Mouse (Mus musculus) neural tube, embryonic 14.5 days (tissue): ENCODE data around the gene Pigl. TPM values are rescaled to one million over a fixed set of nuclear protein-coding genes. Genes with fewer than 3 reads are reported as not detected.

Experiments used
- ATAC-seq: fragments of 200-750 bp; cut with Nextera tagmentation; 2 replicates; pipeline ENCODE4 v1.8.0; 2017; ENCODE audit warnings: low read depth, mild to moderate bottlenecking, moderate TSS enrichment, moderate library complexity
- H3K27ac ChIP-seq: fragments of 300-500 bp; sonication (generic); 2 replicates; pipeline ENCODE4 v1.5.1; 2014; ENCODE audit warnings: low read depth, mild to moderate bottlenecking, control low read depth, low read length, moderate library complexity, mixed read lengths
- H3K27me3 ChIP-seq: fragments of 300-500 bp; sonication (generic); 2 replicates; pipeline ENCODE4 v1.6.1; 2014; ENCODE audit warnings: low read length; ENCODE audit not compliant: control insufficient read depth, insufficient read depth
- H3K36me3 ChIP-seq: fragments of 300-500 bp; sonication (generic); 2 replicates; pipeline ENCODE4 v1.6.1; 2014; ENCODE audit warnings: low read length, mixed read lengths; ENCODE audit not compliant: control insufficient read depth, insufficient read depth
- H3K4me1 ChIP-seq: fragments of 300-500 bp; sonication (generic); 2 replicates; pipeline ENCODE4 v1.6.1; 2014; ENCODE audit warnings: low read length; ENCODE audit not compliant: control insufficient read depth, insufficient read depth
- H3K4me2 ChIP-seq: fragments of 300-500 bp; sonication (generic); 2 replicates; pipeline ENCODE4 v1.6.1; 2014; ENCODE audit warnings: mild to moderate bottlenecking, low read depth, low read length, control low read depth
- H3K4me3 ChIP-seq: fragments of 300-500 bp; sonication (generic); 2 replicates; pipeline ENCODE4 v1.5.1; 2014; ENCODE audit warnings: low read depth, low read length, control low read depth, mixed read lengths
- H3K9ac ChIP-seq: fragments of 300-500 bp; sonication (generic); replicated peaks from 2 replicates; pipeline ENCODE4 v1.6.1; 2014; ENCODE audit warnings: low read depth, mild to moderate bottlenecking, control low read depth, low read length, mixed read lengths
- H3K9me3 ChIP-seq: fragments of 300-500 bp; sonication (generic); 2 replicates; pipeline ENCODE4 v1.6.1; 2016; ENCODE audit warnings: low read length; ENCODE audit not compliant: control insufficient read depth
- WGBS: fragments of 180-500 bp; shearing (Covaris S2); extraction: QIAGEN DNeasy Blood & Tissue Kit; methylation state at CpG from one replicate; pipeline ENCODE4 v1.1.7; 2014; 5-methylcytosine and 5-hydroxymethylcytosine counted together
- polyA plus RNA-seq: library from polyadenylated mRNA; unstranded; fragments of >200 nt; fragmentation: Nextera tagmentation; extraction: Ambion mirVana; gene quantifications from 2 replicates; pipeline ENCODE4 v1.2.1, GENCODE M21; 2014

Gene Pigl
- 10.1 and 10.4 TPM in 2 replicates for polyA plus RNA-seq

- Histone ChIP-seq H3K4me1 (peaks cover 14% of the 10 kb centered on the region), H3K4me2 (peak within 1 kb of the TSS; percentile 90), H3K9me3 (no peaks in the 10 kb centered on the region), H3K4me3 (peak within 1 kb of the TSS; percentile 99), H3K9ac (peak within 1 kb of the TSS; percentile 96), H3K27me3 (peaks cover 2% of the 10 kb centered on the region; the same call in 1 of the 2 replicates), H3K27ac (peak within 1 kb of the TSS; percentile 97), H3K36me3 (no peaks in the 10 kb centered on the region)
- ATAC-seq: peak; percentile 45
- WGBS: 0% methylated on average over 33 of the region's 33 CpGs
These were observed at the start of gene Pigl, which contains the start of gene Ncor1 for GRCm38 (mm10) chr11:62458276-62458724. Pigl (plus strand) TSS chr11:62458460. Ncor1 (minus strand) TSS chr11:62458541.

DNA sequence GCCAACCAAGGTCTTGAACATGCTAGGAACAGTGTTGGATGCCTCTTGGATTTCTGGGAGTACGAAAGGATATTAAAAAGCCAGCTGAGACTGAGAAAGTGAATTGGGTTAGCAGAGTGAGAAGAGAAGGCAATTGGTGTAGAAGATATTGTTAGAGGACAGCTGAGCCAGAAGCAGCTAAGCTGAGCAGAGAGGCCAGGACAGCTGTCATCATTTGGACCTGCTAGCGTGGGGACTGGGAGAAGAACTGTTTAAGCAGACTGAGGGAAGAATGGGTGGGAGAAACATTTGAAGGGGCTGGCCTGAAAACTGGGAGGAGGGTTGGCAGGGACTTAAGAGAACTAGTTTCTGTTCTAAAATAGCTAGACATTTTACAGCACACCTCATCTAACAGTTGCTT is 49.4 kb upstream of the Pigl start:
- no peaks in the 10 kb centered on the region for H3K27me3 ChIP-seq
- H3K9me3 ChIP-seq: no peaks in the 10 kb centered on the region
- WGBS: 93% methylated on average over 2 of the region's 2 CpGs
- H3K4me2 ChIP-seq: no peak overlapping the region
- no peak overlapping the region for H3K9ac ChIP-seq
- no peaks in the 10 kb centered on the region for H3K4me1 ChIP-seq
- no peak for ATAC-seq
- no peak overlapping the region for H3K4me3 ChIP-seq
- H3K27ac ChIP-seq: no peak overlapping the region
- H3K36me3 ChIP-seq: peaks cover 3% of the 10 kb centered on the region

- Histone ChIP-seq H3K9me3 (no peaks in the 10 kb centered on the region), H3K4me1 (no peaks in the 10 kb centered on the region), H3K27me3 (no peaks in the 10 kb centered on the region), H3K4me2 (no peak overlapping the region), H3K4me3 (no peak overlapping the region), H3K9ac (no peak overlapping the region), H3K36me3 (peaks cover 3% of the 10 kb centered on the region), H3K27ac (no peak overlapping the region)
- WGBS: 96% methylated on average over 1 of the region's 1 CpGs
- no peak for ATAC-seq
These were observed 48.6 kb upstream of the Pigl start for GRCm38 (mm10) chr11:62409611-62410010.

DNA sequence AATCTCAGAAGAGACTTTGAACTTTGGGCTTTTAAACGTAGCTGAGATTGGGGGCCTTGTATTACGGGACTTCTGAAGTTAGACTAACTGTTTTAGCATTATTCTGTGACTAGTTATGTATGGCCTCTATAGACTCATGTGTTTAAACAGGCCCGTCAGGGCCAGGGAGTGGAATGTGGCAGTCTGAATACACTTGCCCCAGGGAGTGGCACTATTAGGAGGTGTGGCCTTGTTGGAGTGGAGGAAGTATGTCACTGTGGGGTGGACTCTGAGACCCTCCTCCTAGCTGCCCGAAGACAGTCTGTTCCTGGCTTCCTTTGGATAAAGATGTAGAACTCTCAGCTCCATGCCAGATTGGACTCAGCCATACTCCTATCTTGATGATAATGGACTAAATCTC is 43.2 kb upstream of the Pigl start:
- no peaks in the 10 kb centered on the region for H3K4me1 ChIP-seq
- H3K27ac ChIP-seq: no peak overlapping the region
- ATAC-seq: no peak
- H3K4me3 ChIP-seq: no peak overlapping the region
- H3K36me3 ChIP-seq: peaks cover 7% of the 10 kb centered on the region
- no peak overlapping the region for H3K9ac ChIP-seq
- WGBS: 93% methylated on average over 4 of the region's 4 CpGs
- no peaks in the 10 kb centered on the region for H3K27me3 ChIP-seq
- H3K4me2 ChIP-seq: no peak overlapping the region
- H3K9me3 ChIP-seq: no peaks in the 10 kb centered on the region

DNA sequence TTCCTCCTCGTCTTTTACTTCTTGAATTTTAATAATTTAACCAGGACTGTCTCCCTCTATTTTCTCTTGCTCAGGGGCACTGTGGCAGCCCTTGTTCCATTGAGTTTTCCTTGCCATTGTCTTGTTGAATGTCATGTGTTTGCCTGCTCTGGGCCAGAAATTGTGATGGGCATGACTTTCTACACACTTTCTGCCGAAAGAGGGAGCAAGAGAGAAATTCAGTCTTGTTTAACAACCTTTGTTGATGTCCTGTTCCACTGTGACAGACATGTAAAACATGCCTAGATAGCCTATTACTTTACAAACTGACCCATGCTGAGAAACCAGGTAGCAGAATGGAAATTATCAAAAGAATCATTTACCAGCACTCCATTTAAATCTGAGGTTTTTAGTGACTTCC is 33.7 kb upstream of the Pigl start:
- Histone ChIP-seq H3K27me3 (no peaks in the 10 kb centered on the region), H3K9ac (no peak overlapping the region), H3K4me1 (no peaks in the 10 kb centered on the region), H3K4me2 (no peak overlapping the region), H3K36me3 (peaks cover 8% of the 10 kb centered on the region; the same call in 1 of the 2 replicates), H3K27ac (no peak overlapping the region), H3K9me3 (no peaks in the 10 kb centered on the region), H3K4me3 (no peak overlapping the region)
- no peak for ATAC-seq
- 78% methylated on average over 2 of the region's 2 CpGs for WGBS

GRCm38 (mm10) chr11:62426266-62426665 is 32.0 kb upstream of the Pigl start:
- no peaks in the 10 kb centered on the region for H3K27me3 ChIP-seq
- no peak overlapping the region for H3K27ac ChIP-seq
- no peak for ATAC-seq
- no peak overlapping the region for H3K4me3 ChIP-seq
- no peaks in the 10 kb centered on the region for H3K4me1 ChIP-seq
- H3K36me3 ChIP-seq: peaks cover 7% of the 10 kb centered on the region; the same call in 1 of the 2 replicates
- no peak overlapping the region for H3K9ac ChIP-seq
- 94% methylated on average over 5 of the region's 5 CpGs for WGBS
- H3K9me3 ChIP-seq: no peaks in the 10 kb centered on the region
- no peak overlapping the region for H3K4me2 ChIP-seq

- Histone ChIP-seq H3K27ac (no peak overlapping the region), H3K9ac (no peak overlapping the region), H3K9me3 (no peaks in the 10 kb centered on the region), H3K4me1 (no peaks in the 10 kb centered on the region), H3K27me3 (no peaks in the 10 kb centered on the region), H3K4me3 (no peak overlapping the region), H3K4me2 (no peak overlapping the region), H3K36me3 (peaks cover 7% of the 10 kb centered on the region; the same call in 1 of the 2 replicates)
- ATAC-seq: no peak
- WGBS: 81% methylated on average over 2 of the region's 3 CpGs
These were observed 31.2 kb upstream of the Pigl start for GRCm38 (mm10) chr11:62427105-62427504.

- Histone ChIP-seq H3K4me1 (no peaks in the 10 kb centered on the region), H3K27ac (no peak overlapping the region), H3K9me3 (no peaks in the 10 kb centered on the region), H3K4me3 (no peak overlapping the region), H3K27me3 (no peaks in the 10 kb centered on the region), H3K9ac (no peak overlapping the region), H3K36me3 (peaks cover 9% of the 10 kb centered on the region; the same call in 1 of the 2 replicates), H3K4me2 (no peak overlapping the region)
- 92% methylated on average over 2 of the region's 2 CpGs for WGBS
- ATAC-seq: no peak
These were observed 26.0 kb upstream of the Pigl start for GRCm38 (mm10) chr11:62432211-62432610.

GRCm38 (mm10) chr11:62440670-62441315 is 17.5 kb upstream of the Pigl start:
- no peaks in the 10 kb centered on the region for H3K4me1 ChIP-seq
- no peak for ATAC-seq
- no peak overlapping the region for H3K27ac ChIP-seq
- no peak overlapping the region for H3K9ac ChIP-seq
- H3K4me3 ChIP-seq: no peak overlapping the region
- WGBS: 96% methylated on average over 9 of the region's 9 CpGs
- H3K27me3 ChIP-seq: no peaks in the 10 kb centered on the region
- H3K36me3 ChIP-seq: no peaks in the 10 kb centered on the region
- H3K9me3 ChIP-seq: no peaks in the 10 kb centered on the region
- H3K4me2 ChIP-seq: no peak overlapping the region
